In the genomic region with DNA sequence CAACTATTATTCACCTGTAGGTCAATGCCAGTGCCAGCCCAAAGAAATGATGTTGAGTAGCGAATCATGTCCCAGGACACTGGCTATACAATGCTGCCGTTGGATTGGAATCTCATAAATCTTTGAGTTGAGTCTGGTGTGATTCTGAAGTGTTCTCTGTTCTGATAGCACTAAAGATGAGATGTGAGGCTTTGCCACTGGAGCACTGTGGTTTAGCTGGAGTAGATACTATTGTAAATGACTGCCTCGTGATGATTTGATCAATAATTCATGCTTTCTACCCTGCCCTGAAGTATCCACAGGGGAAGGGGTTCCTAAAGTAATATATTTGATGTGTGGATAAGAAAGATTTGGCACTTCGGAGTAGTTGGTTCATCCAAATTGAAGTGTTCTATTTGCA, we compare ENCODE assay signal across 18 mouse cellular contexts.
DNase-seq lines count a peak whose midpoint lies in the region; ATAC-seq lines count a peak whose summit lies in the region.
"Had no signal": no experiment of that assay in that cellular context is flagged by ENCODE, and none has a peak within 500 bp of the region (broad histone marks: within the 10 kb centered on the region; RNA-seq: fewer than 3 reads in every experiment).

No protein-coding gene starts in this region.

- H3K27me3 ChIP-seq in midbrain, embryonic 14.5 days (ENCODE audit: control insufficient read depth, insufficient read depth, low read length): no peaks in the 10 kb centered on the region
- H3K27me3 ChIP-seq in midbrain, embryonic 10.5 days (ENCODE audit: low read depth, poor library complexity, severe bottlenecking): no peaks in the 10 kb centered on the region
- no peaks in the 10 kb centered on the region for H3K27me3 ChIP-seq in neural tube, embryonic 15.5 days (replicated peaks)
- no peaks in the 10 kb centered on the region for H3K27me3 ChIP-seq in forebrain, embryonic 13.5 days
- H3K27me3 ChIP-seq: embryonic facial prominence, embryonic 12.5 days had no signal

- H3K27ac ChIP-seq in midbrain, embryonic 14.5 days (replicated peaks; ENCODE audit: low read depth, low read length): no peak overlapping the region
- H3K27ac ChIP-seq in midbrain, embryonic 10.5 days (replicated peaks): no peak overlapping the region
- no peak overlapping the region for H3K27ac ChIP-seq in neural tube, embryonic 15.5 days (replicated peaks)
- no peak overlapping the region for H3K27ac ChIP-seq in forebrain, embryonic 13.5 days
- H3K27ac ChIP-seq: embryonic facial prominence, embryonic 10.5 days; embryonic facial prominence, embryonic 12.5 days had no signal

- DNase-seq in midbrain, embryonic 14.5 days: peak; percentile 39
- no peak for DNase-seq in midbrain, embryonic 10.5 days (ENCODE audit: low spot score)
- peak; percentile 7 for DNase-seq in retina, postnatal 1 day
- DNase-seq in retina, embryonic 14.5 days (ENCODE audit: low spot score): no peak
- DNase-seq: adrenal gland, adult 2 months; adrenal gland, postnatal 10 days; adrenal gland, postnatal 25 days; cerebellum, adult 11-12 months; cerebellum, adult 2 months; cerebellum, adult 9-10 months; cerebellum, postnatal 10 days; cerebellum, postnatal 25 days had no signal

- no peaks in the 10 kb centered on the region; the same call in 1 of the 2 replicates for H3K4me1 ChIP-seq in midbrain, embryonic 14.5 days (ENCODE audit: control insufficient read depth, insufficient read depth, low read length)
- H3K4me1 ChIP-seq in midbrain, embryonic 10.5 days: no peaks in the 10 kb centered on the region
- H3K4me1 ChIP-seq in neural tube, embryonic 15.5 days: no peaks in the 10 kb centered on the region
- H3K4me1 ChIP-seq in forebrain, embryonic 13.5 days: no peaks in the 10 kb centered on the region
- H3K4me1 ChIP-seq: embryonic facial prominence, embryonic 10.5 days; embryonic facial prominence, embryonic 12.5 days had no signal

- H3K4me2 ChIP-seq in midbrain, embryonic 14.5 days (ENCODE audit: low read length): no peak overlapping the region
- H3K4me2 ChIP-seq in neural tube, embryonic 15.5 days: no peak overlapping the region
- no peak overlapping the region for H3K4me2 ChIP-seq in forebrain, embryonic 13.5 days
- H3K4me2 ChIP-seq: embryonic facial prominence, embryonic 12.5 days had no signal

- H3K4me3 ChIP-seq in midbrain, embryonic 14.5 days (replicated peaks; ENCODE audit: low read depth, low read length): no peak overlapping the region
- H3K4me3 ChIP-seq in midbrain, embryonic 10.5 days: no peak overlapping the region
- H3K4me3 ChIP-seq in neural tube, embryonic 15.5 days (replicated peaks): no peak overlapping the region
- no peak overlapping the region for H3K4me3 ChIP-seq in forebrain, embryonic 13.5 days
- H3K4me3 ChIP-seq: embryonic facial prominence, embryonic 10.5 days; embryonic facial prominence, embryonic 12.5 days had no signal

- no peak overlapping the region for H3K9ac ChIP-seq in midbrain, embryonic 14.5 days (replicated peaks; ENCODE audit: low read length)
- no peak overlapping the region for H3K9ac ChIP-seq in neural tube, embryonic 15.5 days (replicated peaks)
- no peak overlapping the region for H3K9ac ChIP-seq in forebrain, embryonic 13.5 days
- H3K9ac ChIP-seq: embryonic facial prominence, embryonic 12.5 days had no signal

- no peaks in the 10 kb centered on the region for H3K9me3 ChIP-seq in midbrain, embryonic 14.5 days (ENCODE audit: control insufficient read depth, low read length)
- no peaks in the 10 kb centered on the region for H3K9me3 ChIP-seq in midbrain, embryonic 10.5 days (replicated peaks)
- no peaks in the 10 kb centered on the region for H3K9me3 ChIP-seq in neural tube, embryonic 15.5 days (replicated peaks)
- H3K9me3 ChIP-seq in forebrain, embryonic 13.5 days (replicated peaks): no peaks in the 10 kb centered on the region
- H3K9me3 ChIP-seq: embryonic facial prominence, embryonic 10.5 days; embryonic facial prominence, embryonic 12.5 days had no signal

- peak; percentile 48; the same call in 1 of the 2 replicates for ATAC-seq in midbrain, embryonic 14.5 days (ENCODE audit: low FRiP score, low TSS enrichment)
- ATAC-seq in neural tube, embryonic 15.5 days (ENCODE audit: low FRiP score): 0 out of 2 replicates have a peak, but pooled peaks have one; percentile 50
- ATAC-seq in forebrain, embryonic 13.5 days: no peak
- ATAC-seq: forebrain, embryonic 14.5 days; forebrain, embryonic 16.5 days had no signal

- no peaks in the 10 kb centered on the region for H3K36me3 ChIP-seq in midbrain, embryonic 14.5 days (ENCODE audit: control insufficient read depth, insufficient read depth, low read length)
- H3K36me3 ChIP-seq in midbrain, embryonic 10.5 days: no peaks in the 10 kb centered on the region
- H3K36me3 ChIP-seq in neural tube, embryonic 15.5 days: no peaks in the 10 kb centered on the region
- no peaks in the 10 kb centered on the region for H3K36me3 ChIP-seq in forebrain, embryonic 13.5 days (ENCODE audit: poor library complexity, severe bottlenecking)
- H3K36me3 ChIP-seq: embryonic facial prominence, embryonic 10.5 days; embryonic facial prominence, embryonic 12.5 days had no signal

- 59% methylated on average over 4 of the region's 4 CpGs for WGBS in midbrain, embryonic 14.5 days
- WGBS in midbrain, embryonic 10.5 days: 91% methylated on average over 4 of the region's 4 CpGs
- WGBS in neural tube, embryonic 15.5 days: 69% methylated on average over 4 of the region's 4 CpGs
- WGBS in forebrain, embryonic 13.5 days: 87% methylated on average over 4 of the region's 4 CpGs

Comparison
In these comparisons a context has a peak if more than half of its experiments do, and no peak if none do; other contexts are left out.
1. DNase-seq: peak in midbrain, embryonic 14.5 days (single experiment) and retina, postnatal 1 day (single experiment); none in midbrain, embryonic 10.5 days (single experiment) and retina, embryonic 14.5 days (single experiment).